Mouse (Mus musculus): ENCODE results near the gene Adipoq. TPM values are rescaled to one million over a fixed set of nuclear protein-coding genes. Genes with fewer than 3 reads are reported as not detected.

Adipoq gene
- total RNA-seq, 2 experiments from 2014 or later = 0.87 to 8.6 TPM

DNA sequence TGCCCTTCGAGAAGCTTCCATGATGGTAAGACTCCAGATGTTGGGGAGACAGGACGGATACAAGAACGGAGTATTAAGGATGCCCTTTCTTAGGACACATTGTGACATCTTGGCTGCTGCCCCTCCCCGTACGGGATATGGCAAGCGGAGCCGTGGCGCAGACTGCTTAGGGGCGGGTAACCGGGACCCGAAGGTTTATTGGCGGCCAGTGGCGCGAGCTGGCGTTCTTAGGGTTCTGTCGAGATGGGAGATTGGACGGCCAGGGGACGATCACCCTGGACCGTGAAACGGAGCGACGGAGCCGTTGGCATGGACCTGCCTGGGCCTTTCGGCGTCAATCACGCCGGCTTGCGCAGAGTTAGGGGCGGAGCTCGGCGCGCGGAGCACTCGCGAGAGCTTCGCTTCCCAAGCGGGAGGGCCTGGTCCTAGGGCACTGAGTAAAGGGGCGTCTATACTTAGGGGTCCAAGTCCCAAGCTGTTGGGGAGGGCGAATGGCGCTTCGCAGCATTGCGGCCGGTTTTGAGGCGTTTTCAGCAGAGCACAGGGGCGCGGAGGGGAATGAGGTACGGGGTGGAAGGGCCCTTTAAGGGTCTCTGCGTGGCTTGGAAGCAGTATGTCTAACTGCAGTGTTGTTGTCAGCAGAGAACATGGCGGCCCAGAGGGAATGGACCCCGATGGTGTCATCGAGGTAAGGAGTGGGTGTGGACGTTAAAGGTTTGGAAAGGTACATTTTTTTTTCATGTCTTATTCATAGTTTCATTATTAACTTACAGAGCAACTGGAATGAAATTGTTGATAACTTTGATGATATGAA, 38.2 kb upstream of the Adipoq start:
- intact Hi-C loops (cut with DNase I) = loop anchor here (1.0 to 5.0 kb wide), 2 partner anchors 20 to 251 kb away; partner anchors contain the start of genes Dnajb11 and Tbccd1
- DNase-seq = peak; percentile 91
- no peak for TF ChIP-seq CTCF (IDR thresholded peaks at IDR 0.05)
- Histone ChIP-seq H3K4me3 (peak overlapping the region; percentile 75), H3K27ac (peak overlapping the region; percentile 99)

DNA sequence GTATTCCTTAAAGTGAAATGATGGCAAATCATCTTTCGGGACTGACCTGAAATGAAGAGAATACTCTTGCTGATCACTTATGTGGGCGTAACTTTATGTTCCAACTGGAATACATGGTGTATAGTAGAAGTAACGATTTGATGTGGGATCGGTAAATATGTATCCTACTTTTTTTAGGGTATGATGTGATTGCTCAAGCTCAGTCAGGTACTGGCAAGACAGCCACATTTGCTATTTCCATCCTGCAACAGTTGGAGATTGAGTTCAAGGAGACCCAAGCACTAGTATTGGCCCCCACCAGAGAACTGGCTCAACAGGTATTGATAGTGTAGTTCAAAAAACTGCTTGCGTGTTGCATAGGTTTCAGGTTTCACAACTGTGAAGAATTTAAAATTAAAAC, 37.4 kb upstream of the Adipoq start:
- peak overlapping the region; percentile 99 for H3K27ac ChIP-seq
- peak overlapping the region; percentile 75 for H3K4me3 ChIP-seq
- intact Hi-C loops (cut with DNase I) = loop anchor here (5.0 kb wide), 1 partner anchor 252 kb away; the partner anchor contains the start of genes Dnajb11 and Tbccd1
- DNase-seq = no peak
- no peak for TF ChIP-seq CTCF (IDR thresholded peaks at IDR 0.05)

DNA sequence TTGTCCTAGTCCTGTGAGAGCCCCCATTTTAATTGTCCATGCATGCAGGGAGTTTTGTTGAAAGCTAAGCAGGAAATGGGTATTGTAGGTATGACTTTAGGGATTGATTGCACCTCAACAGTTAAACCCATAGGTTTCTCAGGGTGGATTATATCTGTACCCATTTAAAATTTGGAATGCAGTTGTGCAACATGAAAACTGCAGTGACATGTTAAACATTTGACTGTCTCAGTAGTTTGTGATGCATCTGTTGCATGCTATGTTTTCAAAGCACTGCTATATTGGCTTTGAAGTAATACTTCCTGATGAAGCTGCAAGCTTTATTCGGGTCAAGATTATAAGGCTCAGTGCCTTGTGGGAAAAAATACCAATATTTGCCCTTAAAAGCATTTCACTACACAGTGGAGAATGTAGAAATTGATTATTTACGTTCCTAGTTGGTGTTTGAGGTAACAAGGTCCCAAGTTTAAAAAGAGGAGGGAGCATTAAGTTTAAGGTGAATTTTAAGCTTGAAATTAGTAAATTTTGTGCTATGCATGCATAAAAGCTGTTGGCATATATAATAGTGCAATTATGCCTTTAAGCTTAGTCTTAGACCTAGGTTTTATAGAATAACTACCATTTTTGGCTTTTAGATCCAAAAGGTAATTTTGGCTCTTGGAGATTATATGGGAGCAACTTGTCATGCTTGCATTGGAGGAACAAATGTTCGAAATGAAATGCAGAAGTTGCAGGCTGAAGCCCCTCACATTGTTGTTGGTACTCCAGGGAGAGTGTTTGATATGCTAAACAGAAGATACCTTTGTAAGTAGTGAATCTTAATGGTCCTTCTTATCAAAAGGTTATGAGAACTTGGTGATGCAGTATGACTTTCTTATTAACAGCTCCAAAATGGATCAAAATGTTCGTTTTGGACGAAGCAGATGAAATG, 36.7 kb upstream of the Adipoq start:
- Histone ChIP-seq H3K27ac (peak overlapping the region; percentile 99; the same call in 1 of the 2 replicates), H3K4me3 (peak overlapping the region; percentile 75)
- TF ChIP-seq CTCF (IDR thresholded peaks at IDR 0.05) = no peak
- intact Hi-C loops (cut with DNase I) = loop anchor here (5.0 kb wide), 1 partner anchor 252 kb away; the partner anchor contains the start of genes Dnajb11 and Tbccd1
- no peak for DNase-seq

DNA sequence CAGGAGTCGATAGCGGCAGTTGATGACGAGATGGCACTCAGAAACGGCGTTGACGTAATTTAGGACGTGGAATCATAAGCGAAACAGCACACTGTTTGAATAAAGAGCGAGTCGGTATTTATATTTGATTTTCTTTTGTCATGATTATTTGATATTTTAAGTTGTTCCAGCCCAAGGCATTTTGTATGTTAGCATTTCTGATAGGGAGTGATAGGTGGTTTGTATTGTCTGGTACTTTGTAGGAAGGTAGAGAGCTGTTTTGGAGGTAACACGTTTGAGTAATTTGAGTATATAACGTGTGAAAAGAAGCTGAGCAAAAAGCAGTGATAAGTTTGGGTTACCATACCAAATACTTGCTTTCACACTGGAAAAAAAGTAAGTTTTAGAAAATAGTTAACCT, 34.0 kb upstream of the Adipoq start:
- Histone ChIP-seq H3K4me3 (no peak overlapping the region; the same call in 1 of the 2 replicates), H3K27ac (no peak overlapping the region)
- TF ChIP-seq CTCF (IDR thresholded peaks at IDR 0.05) = no peak
- DNase-seq = no peak
- intact Hi-C loops (cut with DNase I) = no loop called here

DNA sequence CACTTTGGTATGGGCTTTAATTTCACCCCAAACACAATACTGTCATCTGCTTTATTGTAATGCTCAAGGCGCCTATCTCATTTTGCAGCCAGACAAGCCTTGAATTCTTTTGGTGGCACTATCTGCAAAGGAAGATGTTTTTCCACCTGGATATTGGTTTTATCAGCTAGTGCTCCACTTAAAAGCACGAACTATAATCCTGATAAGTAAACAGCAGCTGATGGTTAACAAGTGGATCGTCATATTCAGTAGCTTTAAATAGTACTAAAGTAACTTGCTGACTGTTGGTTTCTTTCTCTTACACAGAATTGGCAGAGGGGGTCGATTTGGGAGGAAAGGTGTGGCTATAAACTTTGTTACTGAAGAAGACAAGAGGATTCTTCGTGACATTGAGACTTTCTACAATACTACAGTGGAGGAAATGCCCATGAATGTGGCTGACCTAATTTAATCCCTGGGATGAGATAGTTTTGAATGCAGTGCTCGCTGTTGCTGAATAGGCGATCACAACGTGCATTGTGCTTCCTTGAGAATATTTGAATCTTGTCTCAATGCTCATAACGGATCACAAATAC, 33.4 kb upstream of the Adipoq start:
- DNase-seq = no peak
- intact Hi-C loops (cut with DNase I) = no loop called here
- no peak overlapping the region for H3K4me3 ChIP-seq
- no peak for TF ChIP-seq CTCF (IDR thresholded peaks at IDR 0.05)
- H3K27ac ChIP-seq = no peak overlapping the region

DNA sequence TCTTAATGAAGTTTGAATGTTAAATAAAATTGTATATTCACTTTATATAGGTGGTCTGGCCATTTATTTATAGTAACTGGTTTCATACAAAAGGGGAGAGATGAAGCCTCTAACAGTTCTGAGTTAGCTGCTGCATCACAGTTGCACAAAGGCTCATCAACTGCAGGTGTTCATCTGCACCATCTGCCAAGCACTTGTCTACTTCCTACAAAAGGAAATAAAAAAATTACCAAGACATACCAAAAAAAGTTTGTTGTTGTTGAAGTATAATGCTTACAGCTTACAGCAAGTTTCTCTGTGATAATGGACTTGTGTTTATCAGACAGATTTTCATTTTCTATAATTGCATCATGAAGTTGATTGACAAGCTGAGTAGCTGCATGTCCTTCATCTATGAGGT, 32.4 kb upstream of the Adipoq start:
- intact Hi-C loops (cut with DNase I) = no loop called here

DNA sequence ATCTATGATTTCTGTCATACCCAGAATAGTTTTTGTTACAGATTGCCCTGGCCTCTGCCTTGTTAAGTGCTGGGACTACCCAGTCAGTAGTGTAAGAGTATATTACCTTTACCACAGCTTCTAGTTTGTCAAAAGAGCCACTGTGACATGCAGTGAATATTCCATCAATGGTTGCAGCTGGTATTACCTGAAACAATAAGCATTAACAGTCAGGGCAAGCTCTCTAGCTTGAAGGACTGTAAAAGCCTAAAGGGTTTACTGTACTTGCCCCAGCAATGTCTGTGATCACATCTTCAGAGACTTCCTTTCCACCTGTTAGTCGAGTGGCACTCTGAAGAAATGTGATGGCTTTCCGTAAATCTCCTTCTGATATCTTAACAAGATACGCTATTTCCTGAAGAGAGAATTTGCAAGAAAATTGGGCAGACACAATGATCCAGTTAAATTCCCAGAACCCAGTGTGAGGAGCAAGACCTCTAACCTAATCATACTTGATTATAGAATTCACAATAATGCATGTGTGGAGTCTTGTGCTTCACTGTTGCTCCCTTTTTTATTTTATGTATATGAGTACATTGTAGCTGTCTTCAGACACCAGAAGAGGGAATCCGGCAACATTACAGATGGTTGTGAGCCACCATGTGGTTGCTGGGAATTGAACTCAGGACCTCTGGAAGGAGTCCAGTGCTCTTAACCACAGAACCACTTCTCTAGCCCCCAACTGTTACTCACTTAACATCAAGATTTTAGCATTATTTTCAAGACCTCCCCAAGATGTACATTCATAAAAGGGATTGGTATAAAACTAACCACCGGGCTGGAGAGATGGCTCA, 31.8 kb upstream of the Adipoq start:
- DNase-seq = no peak
- intact Hi-C loops (cut with DNase I) = no loop called here
- TF ChIP-seq CTCF (IDR thresholded peaks at IDR 0.05) = no peak

More for the DNA sequence above, 32.4 kb upstream of the Adipoq start:
- Histone ChIP-seq H3K4me3 (no peak overlapping the region), H3K27ac (no peak overlapping the region)
- TF ChIP-seq CTCF (IDR thresholded peaks at IDR 0.05) = no peak
- no peak for DNase-seq

DNA sequence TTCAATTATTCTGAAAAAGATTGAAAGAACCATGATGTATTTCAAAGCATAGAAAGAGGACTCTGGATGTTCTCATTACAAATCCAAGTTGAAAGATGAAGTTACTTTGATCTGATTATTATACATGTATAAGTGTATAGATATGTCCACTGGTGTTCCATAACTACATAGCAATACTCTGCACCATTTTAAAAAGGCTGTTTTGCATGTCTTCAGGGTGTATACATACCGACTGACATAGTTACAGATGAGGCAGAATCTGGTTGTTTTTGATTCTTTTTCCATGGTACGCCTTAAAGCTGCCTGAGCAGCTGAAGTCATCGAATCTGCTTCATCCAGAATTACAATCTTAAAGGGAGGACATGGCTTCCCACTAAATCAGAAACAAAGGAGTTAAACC, 30.9 kb upstream of the Adipoq start:
- no peak for TF ChIP-seq CTCF (IDR thresholded peaks at IDR 0.05)

More for the DNA sequence above, 31.8 kb upstream of the Adipoq start:
- no peak overlapping the region for H3K27ac ChIP-seq
- H3K4me3 ChIP-seq = no peak overlapping the region

DNA sequence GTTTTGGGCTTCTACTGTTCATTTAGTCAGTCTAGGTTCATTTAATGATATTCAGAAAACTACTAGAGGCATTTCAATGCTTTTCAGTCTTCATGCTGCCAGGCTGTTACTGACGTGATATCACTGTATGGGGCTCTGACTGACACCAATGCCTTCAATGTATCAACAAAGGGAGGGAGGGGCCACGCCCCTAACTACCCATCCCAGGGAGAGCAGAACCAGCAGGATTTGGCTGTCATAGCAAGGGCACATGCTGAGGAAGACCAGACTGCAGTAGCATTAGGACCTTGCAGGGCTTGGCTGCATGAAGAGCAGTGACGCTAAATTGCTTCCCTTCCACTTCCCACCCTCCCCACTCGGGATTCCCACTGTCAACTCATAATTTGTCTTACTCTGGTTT, 29.2 kb upstream of the Adipoq start:
- no peak for TF ChIP-seq CTCF (IDR thresholded peaks at IDR 0.05)
- intact Hi-C loops (cut with DNase I) = no loop called here
- no peak overlapping the region for H3K4me3 ChIP-seq
- DNase-seq = no peak
- H3K27ac ChIP-seq = no peak overlapping the region

More for the DNA sequence above, 30.9 kb upstream of the Adipoq start:
- intact Hi-C loops (cut with DNase I) = no loop called here
- Histone ChIP-seq H3K4me3 (no peak overlapping the region), H3K27ac (no peak overlapping the region)
- no peak for DNase-seq

DNA sequence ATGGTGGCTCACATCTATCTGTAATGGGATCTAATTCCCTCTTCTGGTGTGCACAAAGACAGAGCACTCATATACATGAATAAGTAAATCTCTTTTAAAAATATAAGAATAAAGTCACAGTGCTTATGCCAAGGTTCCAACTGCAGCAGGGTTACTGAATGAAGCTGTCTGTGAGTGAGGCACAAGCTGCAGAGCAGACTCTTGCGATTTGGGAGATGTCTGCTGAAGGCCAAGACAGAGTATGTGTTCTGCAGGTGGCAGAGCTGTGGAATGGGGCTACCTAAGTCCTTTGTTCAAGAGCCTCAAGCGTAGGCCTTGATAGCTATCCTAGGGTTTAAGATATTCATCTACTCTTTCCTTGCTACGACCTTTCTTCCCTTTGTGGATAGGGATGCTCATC, 23.9 kb upstream of the Adipoq start:
- Histone ChIP-seq H3K4me3 (no peak overlapping the region), H3K27ac (no peak overlapping the region)
- TF ChIP-seq CTCF (IDR thresholded peaks at IDR 0.05) = no peak
- no peak for DNase-seq
- intact Hi-C loops (cut with DNase I) = loop anchor here (10.0 kb wide), 1 partner anchor 858 kb away; the partner anchor contains the start of gene Tra2b

DNA sequence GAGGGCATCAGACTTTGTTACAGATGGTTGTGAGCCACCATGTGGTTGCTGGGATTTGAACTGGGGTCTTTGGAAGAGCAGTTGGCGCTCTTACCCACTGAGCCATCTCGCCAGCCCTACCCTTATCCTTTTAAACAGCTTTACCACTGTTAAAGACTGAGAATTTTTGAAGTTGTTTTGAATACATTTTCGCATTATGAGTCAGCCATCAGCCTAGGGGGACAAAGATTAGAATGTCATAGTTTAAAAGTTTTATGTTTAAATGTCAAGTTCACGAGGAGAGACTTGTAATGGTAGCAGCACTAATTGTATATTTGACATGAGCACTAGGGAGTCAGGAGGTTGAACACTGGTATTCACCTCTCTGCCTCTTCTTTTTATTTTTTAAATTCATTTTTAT, 23.2 kb upstream of the Adipoq start:
- H3K4me3 ChIP-seq = no peak overlapping the region
- no peak for TF ChIP-seq CTCF (IDR thresholded peaks at IDR 0.05)
- intact Hi-C loops (cut with DNase I) = loop anchor here (10.0 kb wide), 1 partner anchor 858 kb away; the partner anchor contains the start of gene Tra2b
- no peak for DNase-seq
- H3K27ac ChIP-seq = no peak overlapping the region
